Mouse (Mus musculus): ENCODE measurements at regions not wholly inside any gene's neighbourhood (a gene's known extent, or its start where the extent isn't known, plus 50 kb on each side); places are given as distances from the start of the nearest gene placed in this dataset.

DNA sequence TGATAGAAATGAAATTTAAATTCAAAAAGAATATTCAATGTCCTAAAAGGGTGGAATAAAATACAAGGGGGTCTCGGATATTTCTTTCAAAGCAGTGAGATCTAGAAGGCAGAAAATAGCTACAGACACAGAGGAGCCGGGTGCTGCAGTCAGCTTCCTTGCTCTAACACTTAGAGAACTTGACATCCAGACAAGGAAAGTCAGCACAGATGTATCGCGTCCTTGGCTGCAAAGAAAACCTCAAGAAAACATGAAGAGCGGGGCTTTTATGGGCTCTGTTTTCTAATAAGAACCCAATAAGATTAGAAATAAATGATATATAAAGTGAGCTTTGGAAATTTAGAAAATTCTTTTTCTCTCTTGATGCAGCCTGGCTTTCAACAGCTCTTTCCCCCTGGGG, 53.1 kb upstream of the Glis3 start:
- no peak for DNase-seq (ENCODE audit: low read depth, low spot score)

DNA sequence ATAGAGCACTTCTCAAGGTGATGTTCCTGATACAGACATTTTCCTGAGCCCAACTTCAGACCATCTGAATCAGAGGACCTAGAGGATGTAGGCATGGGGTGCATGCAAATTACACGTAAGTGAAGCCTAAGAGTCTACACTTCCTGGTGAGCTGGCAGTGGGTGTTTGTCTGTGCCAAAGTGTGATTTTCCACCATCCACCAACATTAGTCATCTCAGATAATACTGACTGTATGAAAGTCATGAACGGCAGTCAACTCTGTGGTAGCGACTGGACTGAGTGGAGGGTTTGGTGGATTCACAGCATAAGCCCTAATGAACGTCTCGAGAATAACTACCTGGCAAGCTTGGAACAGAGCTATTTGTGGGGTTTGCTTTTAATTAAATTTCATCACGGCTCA, 53.9 kb upstream of the Glis3 start:
- no peak for DNase-seq (ENCODE audit: low read depth, low spot score)

DNA sequence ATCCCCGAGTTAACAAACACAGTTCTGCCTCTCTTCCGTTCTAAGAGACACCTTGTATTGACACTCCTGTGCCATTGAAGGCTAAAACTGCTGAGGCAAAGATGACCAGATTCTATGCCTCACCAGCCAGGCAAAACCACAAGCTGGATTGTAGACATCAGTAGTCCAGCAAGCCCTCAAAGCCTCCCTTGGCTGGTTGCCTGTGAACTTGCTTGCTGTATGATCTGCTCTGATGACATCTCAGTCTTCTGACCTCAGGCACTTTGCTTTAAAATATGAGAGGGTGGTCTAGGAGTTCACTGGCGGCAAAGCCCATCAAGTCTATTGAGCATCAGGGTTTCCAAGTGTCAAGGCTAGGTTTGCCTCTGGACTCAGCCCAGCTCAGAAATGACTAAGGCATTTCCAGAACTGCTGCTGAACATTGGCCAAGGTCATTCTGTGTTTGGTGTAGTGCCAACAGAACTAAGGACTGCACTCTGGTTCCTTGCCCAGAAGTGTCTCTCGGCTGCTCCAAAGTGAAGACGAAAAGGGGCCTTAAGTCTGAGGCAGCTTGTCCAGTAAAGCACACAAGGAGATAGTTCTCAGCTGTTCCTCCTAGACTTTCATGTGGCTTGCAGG, 63.4 kb upstream of the Glis3 start:
- DNase-seq (ENCODE audit: low read depth, low spot score): no peak

DNA sequence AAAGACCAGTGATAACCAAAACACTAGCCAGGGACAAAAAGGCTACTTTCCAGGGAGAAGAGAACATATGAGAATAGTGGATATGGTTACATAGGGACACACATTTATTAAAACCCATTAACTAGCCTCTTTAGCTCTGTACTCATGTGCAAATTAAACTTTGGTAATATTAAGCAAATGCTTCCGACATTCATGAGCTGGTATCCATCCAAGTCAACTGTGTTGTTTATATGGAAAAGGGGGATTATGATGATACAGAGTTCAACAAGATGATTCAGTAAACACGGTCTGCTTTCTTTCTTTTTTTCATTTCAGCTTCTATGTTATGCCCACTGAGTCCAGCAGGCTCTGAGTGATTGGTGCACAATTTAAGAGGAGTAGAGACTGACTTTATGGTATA, 65.2 kb upstream of the Glis3 start:
- DNase-seq (ENCODE audit: low read depth, low spot score): no peak

DNA sequence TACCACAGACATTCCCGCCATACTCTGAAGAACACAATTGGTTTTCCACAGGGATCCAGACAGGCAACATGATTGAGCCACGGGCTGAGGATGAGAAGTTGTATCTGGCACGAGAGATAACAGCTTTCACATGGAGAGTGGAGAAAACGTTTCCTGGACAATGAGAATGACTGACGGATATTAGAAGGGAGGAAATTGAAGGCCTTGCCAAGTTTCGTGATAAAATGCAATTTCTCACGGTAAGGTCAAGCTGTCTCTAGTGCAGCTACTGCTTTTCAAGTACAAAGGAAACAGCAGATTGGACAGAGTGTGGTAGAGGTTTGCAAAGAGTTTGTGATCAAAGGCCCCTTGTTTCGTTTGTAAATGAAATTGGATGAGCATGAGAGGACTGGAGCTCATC, 65.7 kb upstream of the Glis3 start:
- no peak for DNase-seq (ENCODE audit: low read depth, low spot score)

DNA sequence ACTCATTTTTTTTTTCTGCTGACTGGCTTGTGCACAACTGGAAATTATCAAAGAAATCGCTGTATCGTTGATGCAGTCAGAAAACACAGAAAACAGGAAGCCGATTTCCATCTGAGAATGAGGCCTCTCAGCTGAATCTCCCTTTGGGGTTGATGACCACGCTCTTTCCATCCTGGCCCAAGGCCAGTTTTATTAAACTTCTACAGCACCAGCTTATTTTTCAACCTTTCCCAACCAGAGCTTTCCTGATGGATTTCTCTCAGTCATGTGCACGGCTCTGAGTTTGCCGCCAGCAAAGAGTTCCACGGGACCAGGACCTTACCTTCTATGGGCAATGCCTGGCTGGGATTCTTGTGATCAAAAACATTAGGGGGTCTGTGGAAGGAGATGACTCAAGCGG, 71.2 kb upstream of the Glis3 start:
- DNase-seq (ENCODE audit: low read depth, low spot score): no peak

DNA sequence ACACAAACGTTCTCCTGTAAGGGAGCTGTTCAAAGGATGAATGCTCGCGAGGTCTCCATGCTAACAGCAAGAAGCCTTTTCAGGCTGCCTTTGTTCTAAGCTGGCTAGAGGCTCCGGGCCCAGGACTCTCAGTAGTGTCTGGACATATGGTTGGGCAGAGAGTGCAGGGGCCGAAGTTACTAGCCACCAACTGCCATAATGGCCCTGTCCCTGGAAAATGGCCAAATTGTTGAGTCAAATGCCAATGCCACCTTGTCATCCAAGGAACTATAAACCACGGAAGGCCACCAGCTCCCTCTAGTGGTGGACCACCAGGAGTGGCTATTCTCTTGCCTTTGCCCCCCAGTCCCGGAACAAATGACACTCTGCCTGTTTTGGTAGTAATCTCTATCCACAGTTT, 76.0 kb upstream of the Slc1a1 start:
- DNase-seq (ENCODE audit: low read depth, low spot score): peak; percentile 20

DNA sequence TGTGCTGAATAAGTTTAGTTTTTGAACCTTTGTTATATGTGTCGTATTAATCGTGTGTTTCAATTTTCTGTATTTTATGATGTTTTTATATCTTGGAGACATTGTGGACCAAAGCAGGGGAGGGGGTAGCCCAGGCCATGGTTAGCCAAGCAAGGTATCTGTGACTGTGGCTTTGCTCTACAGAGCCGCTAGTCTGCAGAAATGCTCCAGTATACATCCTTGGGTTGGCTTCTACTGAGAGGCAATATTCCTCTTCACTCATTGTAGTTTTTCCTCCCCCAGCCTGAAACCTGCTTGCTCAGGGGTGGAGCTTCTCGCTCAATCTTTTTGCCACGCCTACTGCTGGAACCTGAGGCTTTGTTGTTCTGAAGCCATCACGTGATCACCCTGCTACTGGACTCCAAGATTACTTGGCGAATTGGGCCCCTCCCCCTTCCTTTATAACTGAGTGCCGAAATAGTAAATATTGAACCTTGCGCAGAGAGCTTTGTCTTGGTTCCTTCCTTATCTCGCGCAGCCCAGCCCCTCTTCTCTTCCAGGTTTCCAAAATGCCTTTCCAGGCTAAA, 70.0 kb upstream of the Slc1a1 start:
- DNase-seq (ENCODE audit: low read depth, low spot score): no peak

DNA sequence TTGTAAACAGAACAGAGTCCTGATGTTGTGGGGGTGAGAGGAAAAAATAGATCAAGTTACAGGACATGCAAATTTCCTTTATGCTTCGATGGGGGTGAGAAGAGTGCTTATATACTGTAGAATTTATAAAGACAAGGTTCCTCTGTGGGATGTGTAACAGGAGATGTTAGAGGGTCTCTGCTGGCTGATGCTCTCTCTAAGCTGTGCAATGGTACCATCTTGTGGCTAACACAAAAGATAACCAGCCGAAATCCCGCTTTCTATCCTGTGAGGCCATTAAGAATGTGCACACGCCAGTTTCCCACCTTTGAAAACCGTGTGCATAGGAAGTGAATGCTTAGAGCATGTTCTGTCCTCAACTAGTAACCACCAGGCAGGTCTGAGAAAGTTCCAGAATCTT, 66.6 kb upstream of the Slc1a1 start:
- DNase-seq (ENCODE audit: low read depth, low spot score): no peak

DNA sequence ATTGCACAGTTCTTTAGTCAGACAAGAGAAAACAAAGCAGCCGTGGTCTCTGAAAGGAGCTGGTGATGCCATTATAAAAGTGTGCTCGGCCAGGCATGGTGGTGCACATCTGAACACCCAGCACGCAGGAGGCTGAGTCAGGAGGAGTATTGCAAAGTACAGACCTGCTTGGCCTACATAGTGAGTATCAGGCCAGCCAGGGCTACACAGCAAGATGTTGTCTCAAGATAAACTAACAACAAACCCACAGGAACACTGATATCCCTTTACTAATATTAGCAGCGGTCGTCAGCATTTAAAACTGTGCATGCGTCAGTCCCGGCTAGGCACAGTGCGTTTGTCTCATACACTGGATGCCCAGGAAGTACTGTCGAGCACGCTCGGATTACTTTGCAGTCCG, 64.4 kb upstream of the Slc1a1 start:
- no peak for DNase-seq (ENCODE audit: low read depth, low spot score)

DNA sequence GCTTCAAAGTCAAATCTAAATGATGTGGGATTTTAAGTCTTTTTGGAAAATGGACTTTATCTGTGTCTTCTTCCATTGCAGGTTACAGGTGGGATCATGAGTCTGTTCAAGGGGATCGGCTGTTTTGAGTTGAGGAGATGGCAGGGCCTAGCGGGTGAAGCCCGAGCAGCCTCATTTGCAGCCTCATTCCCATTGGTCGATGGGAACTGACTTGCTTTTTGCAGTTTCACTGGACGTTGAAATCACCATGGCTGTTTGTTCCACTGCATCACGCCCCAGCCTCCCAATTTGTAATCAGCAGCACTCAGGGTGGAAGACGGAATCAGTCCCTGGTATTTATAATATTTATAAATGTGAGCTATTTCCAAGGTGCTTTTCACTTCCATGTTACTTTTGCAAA, 63.0 kb upstream of the Slc1a1 start:
- DNase-seq (ENCODE audit: low read depth, low spot score): no peak

DNA sequence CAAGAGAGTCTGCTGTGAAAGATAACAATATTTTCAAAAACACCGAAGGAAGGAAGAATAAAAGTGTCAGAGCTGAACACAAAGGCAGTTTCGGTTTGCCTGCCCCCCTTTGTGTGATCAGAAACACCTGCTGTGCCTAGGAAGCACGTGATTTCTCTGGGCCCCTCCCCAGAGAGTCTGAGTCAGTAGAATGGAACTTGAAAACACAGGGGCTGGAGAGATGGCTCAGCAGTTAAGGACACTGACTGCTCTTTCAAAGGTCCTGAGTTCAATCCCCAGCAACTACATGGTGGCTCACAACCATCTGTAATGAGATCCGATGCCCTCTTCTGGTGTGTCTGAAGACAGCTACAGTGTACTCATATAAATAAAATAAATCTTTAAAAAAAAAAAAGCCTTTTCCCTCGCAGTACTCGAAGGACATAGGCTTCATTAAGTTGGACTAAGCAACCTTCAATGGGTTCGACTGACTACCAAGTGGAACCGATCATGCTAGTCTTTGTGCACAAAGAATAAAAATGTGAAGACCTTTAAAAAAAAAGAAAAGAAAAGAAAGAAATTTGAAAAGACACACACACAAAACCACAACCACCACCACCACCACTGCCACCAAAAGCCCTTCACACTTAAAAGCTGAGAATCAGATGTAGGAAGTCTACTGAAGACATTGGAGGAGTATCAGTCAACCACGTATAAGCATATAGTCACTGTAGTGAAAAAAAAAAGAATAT, 61.8 kb upstream of the Slc1a1 start:
- peak; percentile 23 for DNase-seq (ENCODE audit: low read depth, low spot score)

DNA sequence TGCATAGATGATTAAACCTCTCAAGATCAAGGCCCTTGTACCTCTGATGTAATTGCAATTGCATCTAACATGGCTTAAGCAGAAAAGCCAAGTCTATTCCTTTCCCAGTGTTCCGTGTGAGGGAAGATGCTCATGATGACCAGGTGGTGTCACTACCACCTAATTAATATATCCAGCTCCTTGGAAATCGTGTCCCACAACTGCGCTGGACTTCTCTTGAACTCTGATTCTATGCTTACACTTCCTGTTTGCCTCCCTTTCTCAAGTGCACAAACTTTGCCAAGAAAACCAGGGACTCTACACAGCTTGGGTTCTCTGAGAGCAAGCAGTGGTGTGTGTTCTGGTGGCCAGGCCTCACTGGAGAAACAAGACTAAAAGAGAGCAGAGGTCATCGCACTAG, 58.0 kb upstream of the Slc1a1 start:
- no peak for DNase-seq (ENCODE audit: low read depth, low spot score)

DNA sequence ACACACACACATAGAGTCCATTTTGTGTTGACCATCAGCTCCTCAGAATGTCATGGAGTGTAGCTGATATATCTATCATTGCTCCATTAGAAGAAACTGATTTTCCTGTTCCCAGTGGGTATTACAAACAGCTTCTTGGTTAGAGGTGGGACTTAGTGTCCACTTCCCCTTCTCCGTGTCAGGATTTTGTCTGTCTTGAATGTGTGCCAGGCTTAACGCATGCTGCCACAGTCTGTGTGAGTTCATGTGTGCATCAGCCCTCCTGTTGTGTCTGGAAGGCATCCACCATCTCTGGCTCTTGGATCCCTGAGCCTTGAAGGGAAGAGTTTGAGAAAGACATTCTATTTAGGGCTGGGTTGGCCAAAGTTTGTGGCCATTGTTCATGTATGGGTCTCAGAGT, 57.2 kb upstream of the Slc1a1 start:
- no peak for DNase-seq (ENCODE audit: low read depth, low spot score)

DNA sequence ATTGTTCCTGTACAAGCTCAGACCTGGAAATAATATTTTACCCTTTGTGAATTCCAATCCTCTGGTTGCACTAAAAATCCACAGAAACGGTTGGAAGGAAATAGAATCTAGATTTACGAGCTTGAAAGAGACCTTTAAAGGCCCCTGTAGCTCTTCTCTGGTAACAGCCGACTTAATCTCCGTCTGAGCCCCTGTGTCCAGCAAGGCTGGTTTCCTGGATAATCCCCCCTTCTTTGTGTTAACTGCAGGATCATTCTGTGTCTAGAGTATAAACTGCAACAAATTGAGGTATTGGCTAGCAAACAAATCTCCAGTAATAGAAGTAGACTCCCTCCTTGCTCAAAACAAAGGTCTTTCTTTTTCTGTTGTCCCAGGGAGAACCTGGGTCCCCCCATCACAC, 56.5 kb upstream of the Slc1a1 start:
- no peak for DNase-seq (ENCODE audit: low read depth, low spot score)

DNA sequence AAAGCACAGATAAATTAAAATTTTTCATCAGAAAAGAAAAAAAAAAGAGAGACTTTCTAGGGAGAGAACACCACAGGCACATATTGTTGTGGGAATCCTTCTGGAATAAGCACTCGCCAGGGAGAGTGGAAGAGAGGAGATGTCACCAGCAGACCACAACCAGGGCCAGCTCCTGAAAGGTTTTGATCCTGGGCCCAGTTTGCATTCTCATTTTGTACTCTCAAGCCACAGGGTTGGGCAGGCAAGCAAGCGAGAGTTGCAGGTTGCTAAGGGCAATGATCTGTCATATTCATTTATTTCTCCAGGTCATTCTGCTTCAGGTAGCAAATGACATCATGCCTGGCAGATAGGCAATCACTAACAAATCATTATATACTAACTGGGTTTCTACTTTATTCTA, 52.9 kb upstream of the Slc1a1 start:
- DNase-seq (ENCODE audit: low read depth, low spot score): no peak

Data from CD4-positive helper T cell, adult 2 months (primary cell).